Mouse (Mus musculus): ENCODE measurements around the gene Mmp19.

- no peak for TF ChIP-seq GATA1 (IDR thresholded peaks at IDR 0.05; ENCODE audit: borderline replicate concordance, low read length)
- TF ChIP-seq FLI1 (IDR thresholded peaks at IDR 0.05; ENCODE audit: low read length), result no peak
These were observed 46.7 kb downstream of the Mmp19 start for GRCm38 (mm10) chr10:128837400-128837799.
